Mouse (Mus musculus): ENCODE measurements at regions not wholly inside any gene's neighbourhood (a gene's known extent, or its start where the extent isn't known, plus 50 kb on each side); places are given as distances from the start of the nearest gene placed in this dataset.

DNA sequence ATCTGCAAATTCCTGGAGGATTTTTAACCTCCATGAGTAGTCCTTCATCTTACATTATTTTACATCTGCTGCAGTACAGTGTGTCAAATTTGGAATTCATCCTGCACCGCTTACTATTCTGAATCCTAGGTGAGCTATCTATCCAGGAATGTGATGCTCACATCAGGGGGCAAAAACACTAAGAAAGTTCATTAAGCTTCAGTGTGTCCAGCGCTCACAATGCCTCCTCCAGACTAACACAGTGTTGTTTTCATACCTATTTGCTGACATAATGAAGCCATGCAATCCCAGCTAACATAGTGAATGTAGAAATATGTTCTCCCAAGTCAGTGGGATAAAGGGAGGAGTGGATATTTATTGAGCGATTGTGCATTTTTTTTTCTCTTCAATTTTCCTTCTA lies 60.5 kb upstream of the Pdgfc start:
- no peak for DNase-seq (ENCODE audit: low spot score in 2 of 2)
- intact Hi-C loops (cut with DNase I): no loop called here

DNA sequence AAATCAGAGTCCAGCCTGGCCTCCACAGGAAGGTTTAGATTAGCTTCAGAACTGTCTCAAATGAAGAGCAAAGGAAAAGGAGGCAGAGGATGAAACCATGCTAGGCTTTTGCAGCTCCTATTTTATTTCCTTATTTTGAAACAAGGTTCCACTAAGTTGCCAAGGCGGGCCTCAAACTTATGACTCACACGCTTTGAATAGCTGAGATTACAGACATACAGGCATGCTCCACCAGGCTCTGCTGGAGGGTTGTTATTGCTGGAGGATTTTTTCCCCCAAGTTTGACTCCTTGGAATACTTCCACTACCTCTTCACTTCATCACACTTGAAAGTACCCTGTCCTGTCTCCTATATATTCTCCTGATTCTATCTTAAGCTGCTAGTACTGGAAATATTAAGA lies 59.8 kb upstream of the Pdgfc start:
- intact Hi-C loops (cut with DNase I): no loop called here
- peak in 1 of 2 experiments; percentile 4 for DNase-seq (ENCODE audit: low spot score in 2 of 2)

Data from left cerebral cortex, postnatal 25 days (tissue).